Mouse (Mus musculus) embryonic fibroblast, embryonic 13.5 days (primary cell): ENCODE data around the gene Gm7694. TPM values are rescaled to one million over a fixed set of nuclear protein-coding genes. Genes with fewer than 3 reads are reported as not detected.

Source experiments
- H3K27ac ChIP-seq: 2 replicates; pipeline ENCODE4 v1.5.1; 2012; ENCODE audit warnings: low read length, control low read depth, inconsistent platforms; ENCODE audit not compliant: insufficient read depth
- H3K4me1 ChIP-seq: 2 replicates; pipeline ENCODE4 v1.6.1; 2011; ENCODE audit warnings: low read length; ENCODE audit not compliant: control insufficient read depth, insufficient read depth
- H3K4me3 ChIP-seq: 2 replicates; pipeline ENCODE4 v1.5.1; 2011; ENCODE audit warnings: mild to moderate bottlenecking, control low read depth, low read length; ENCODE audit not compliant: insufficient read depth
- CTCF ChIP-seq: IDR thresholded peaks from 2 replicates; pipeline ENCODE4 v1.5.1; 2011; ENCODE audit warnings: mild to moderate bottlenecking, control low read depth, low read length, moderate library complexity, borderline replicate concordance; ENCODE audit not compliant: insufficient read depth
- POLR2A ChIP-seq: IDR thresholded peaks from 2 replicates; pipeline ENCODE4 v1.6.1; 2011; ENCODE audit warnings: low read depth, mild to moderate bottlenecking, control low read depth, low read length, moderate library complexity
- polyA plus RNA-seq: library from polyadenylated mRNA; stranded (reverse); fragments of >200 nt; gene quantifications from 2 replicates; pipeline ENCODE4 v1.2.4, GENCODE M21; 2011; ENCODE audit warnings: low read depth; ENCODE audit not compliant: missing spikeins, insufficient read length

Gene Gm7694
- 0.89 and 1.5 TPM in 2 replicates for polyA plus RNA-seq

DNA sequence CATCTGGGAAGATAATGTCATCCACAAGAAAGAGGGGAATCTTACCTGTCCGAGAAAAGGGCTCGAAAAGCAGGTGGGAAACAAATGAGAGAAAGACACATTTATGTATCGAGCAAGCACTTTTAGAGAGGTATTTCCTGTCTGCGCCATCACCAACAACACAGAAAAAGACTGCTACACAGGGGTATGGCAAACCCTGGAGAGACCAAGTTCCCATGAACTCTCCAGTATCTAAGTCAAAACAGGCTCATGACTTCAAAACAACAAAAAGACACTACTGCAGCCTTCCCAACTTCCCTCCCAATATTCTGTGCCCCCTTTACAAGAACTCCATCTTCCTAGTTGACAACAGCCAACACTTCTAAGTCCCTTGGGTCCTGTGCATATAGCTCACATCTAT lies at the start of gene Gm7694:
Gene Gm7694, minus strand, starts transcription at position 101 of the 400 bp plus-strand sequence.
- Histone ChIP-seq H3K4me1 (no peaks in the 10 kb centered on the region), H3K27ac (no peak within 1 kb of the TSS), H3K4me3 (no peak within 1 kb of the TSS)
- no peak for TF ChIP-seq CTCF
- no peak for TF ChIP-seq POLR2A

DNA sequence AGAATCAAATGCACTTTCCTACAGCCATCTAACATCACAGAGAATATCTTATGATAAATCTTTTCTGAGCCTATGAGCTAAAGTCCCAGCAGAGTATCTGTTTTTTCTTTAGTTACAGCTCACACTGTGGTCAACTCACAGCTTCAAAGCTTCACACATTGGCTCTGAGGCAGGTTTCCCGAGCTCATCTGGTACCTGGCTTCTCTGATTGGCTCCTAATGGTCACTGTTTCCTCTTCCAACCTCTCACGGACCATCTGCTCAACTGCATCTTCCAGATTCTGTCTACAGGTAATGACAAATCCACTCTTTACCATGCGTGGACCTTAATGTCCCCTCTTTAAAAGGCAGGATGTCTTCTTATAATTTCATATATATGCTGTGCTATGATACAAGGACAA lies 47.2 kb upstream of the Gm7694 start:
- H3K27ac ChIP-seq: no peak overlapping the region
- H3K4me1 ChIP-seq: no peaks in the 10 kb centered on the region
- H3K4me3 ChIP-seq: no peak overlapping the region
- TF ChIP-seq CTCF (no peak), POLR2A (no peak)

DNA sequence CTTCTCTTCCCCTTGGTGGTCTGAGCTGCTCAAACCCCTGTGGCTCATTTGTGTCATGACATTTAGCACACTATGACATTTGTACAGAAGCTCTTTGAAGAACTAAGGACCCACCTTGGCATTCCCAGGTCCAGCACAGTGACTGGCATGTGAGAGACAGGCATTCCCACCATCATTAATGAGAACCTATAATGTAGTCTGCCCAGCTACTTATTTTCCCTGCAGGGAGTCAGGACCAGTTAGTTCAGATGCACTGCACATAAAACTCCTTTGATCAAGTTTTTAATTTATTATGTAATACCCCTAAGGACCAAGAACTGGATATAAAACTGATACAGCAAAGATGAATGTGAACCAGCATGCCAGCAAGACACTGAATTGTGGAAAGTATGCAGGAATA lies 44.9 kb upstream of the Gm7694 start:
- TF ChIP-seq POLR2A (no peak), CTCF (no peak)
- Histone ChIP-seq H3K27ac (no peak overlapping the region), H3K4me1 (no peaks in the 10 kb centered on the region), H3K4me3 (no peak overlapping the region)

DNA sequence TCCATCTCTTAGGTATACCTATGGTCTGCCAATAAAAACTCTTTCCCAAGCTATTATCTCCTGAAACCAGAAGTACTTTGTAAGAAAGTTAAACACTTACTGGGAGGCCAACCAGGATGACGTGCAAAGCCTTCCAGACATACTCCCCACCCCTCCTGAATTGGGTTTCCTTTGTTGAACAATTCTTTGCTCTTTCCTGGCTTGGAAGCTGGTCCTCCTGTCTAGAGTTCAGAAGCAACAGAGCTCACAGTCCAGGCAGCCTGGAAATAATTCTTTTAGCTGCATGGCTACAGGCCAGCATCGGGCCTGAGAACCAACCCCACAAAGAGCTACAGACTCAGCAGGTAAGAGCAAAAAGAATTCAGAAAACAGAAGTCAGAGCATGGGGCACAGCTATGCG lies 40.1 kb upstream of the Gm7694 start:
- TF ChIP-seq POLR2A (no peak), CTCF (no peak)
- Histone ChIP-seq H3K4me1 (no peaks in the 10 kb centered on the region), H3K27ac (no peak overlapping the region), H3K4me3 (no peak overlapping the region)

DNA sequence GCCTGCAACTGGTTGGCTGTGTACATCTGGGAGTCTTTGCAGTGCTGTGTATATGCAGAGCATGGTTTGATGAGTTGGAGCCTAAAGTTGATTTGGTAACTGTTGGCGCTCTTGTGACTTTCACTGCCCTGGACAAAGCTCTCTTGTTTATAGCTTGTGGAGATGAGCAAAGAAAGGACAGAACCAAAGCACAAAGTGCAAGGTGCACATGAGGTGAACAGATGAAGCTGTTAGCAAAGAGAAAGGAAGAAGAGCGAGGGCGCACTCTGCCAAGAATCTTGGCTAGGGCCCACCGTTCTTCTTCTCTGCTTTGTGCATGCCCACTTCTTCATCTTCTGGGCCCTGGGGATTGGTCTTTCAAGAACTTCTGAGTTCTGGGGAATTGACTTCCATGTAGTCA lies 37.8 kb upstream of the Gm7694 start:
- H3K4me3 ChIP-seq: no peak overlapping the region
- no peak for TF ChIP-seq CTCF
- no peak for TF ChIP-seq POLR2A
- no peaks in the 10 kb centered on the region for H3K4me1 ChIP-seq
- no peak overlapping the region for H3K27ac ChIP-seq

DNA sequence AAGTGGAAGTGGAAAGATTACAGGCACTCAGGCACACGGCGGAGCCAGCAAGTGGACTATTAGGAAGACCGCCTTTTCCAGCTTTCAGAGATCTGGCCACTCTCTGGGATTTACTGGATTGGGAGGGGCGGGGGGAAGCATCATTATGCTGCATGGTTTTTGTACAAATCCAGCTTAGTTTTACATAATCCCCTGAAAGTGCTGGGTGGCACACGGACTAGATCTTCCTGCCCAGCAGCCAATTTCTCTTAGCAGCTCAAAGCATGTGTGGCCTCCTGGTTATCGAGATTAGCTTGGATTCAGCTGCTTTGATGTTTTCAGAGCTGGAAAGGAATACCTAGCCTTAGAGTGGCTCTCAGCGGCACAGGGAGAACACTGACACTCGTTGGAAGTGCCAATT lies 36.9 kb upstream of the Gm7694 start:
- H3K4me3 ChIP-seq: no peak overlapping the region
- no peak for TF ChIP-seq CTCF
- TF ChIP-seq POLR2A: no peak

DNA sequence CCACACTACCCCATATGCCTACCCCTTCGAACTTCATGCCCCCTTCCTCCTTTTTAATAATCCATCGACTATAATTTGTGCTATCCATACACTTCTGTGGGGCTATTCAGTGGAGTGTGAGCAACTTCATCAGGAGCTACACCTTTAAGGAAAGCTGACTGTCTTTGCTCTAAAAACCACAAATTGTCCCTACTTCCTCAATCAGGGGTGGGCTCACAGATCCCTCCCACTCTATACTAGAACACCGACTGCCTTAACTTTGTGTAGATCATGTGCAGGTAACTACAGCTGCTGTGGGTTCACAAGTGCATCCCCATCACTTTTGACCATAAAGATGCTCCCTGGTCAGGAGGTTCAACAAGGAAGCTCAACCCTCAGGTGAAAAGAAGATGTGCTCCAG lies 33.8 kb upstream of the Gm7694 start:
- Histone ChIP-seq H3K4me3 (no peak overlapping the region), H3K27ac (no peak overlapping the region), H3K4me1 (no peaks in the 10 kb centered on the region)
- TF ChIP-seq CTCF (no peak), POLR2A (no peak)

More for the DNA sequence above, 36.9 kb upstream of the Gm7694 start:
- no peak overlapping the region for H3K27ac ChIP-seq
- H3K4me1 ChIP-seq: no peaks in the 10 kb centered on the region

DNA sequence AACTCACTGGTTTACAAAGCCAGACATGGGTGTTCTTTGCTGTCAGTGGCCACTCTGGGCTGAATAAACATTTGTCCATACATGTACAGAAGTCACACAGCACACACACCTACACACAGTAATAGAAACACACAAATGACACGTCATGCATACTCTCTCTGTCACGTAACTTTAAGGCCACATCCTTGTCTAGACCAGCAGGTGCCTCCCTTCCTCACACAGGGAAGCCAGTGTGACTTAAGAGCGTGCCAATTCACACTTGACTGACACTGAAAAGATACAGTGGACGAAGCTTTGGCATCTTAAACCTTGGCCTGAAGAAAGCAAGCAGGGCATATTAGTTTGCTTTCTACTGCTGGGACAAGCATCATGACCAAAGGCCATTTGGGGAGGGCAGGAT lies 26.6 kb upstream of the Gm7694 start:
- TF ChIP-seq POLR2A: no peak
- H3K27ac ChIP-seq: no peak overlapping the region
- no peaks in the 10 kb centered on the region for H3K4me1 ChIP-seq
- H3K4me3 ChIP-seq: no peak overlapping the region

DNA sequence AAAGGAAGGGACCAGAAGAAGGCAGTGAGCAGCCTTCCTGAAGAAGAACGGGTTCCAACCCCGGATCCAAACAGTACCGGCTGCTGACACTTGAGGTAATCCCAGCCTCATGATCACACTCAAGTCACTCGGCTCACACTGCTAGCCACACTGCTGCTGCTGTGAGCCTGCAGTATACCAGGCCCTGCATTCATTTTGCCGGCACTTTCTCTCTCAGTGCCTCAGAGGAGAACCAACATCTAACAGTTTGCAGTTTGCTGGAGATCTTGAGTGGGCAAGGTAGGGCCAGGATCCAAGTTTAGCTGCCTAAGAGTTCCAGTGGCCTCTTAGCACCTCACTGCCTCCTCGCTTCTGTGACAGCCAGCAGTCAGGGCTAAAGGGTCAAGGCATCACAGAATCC lies 25.8 kb upstream of the Gm7694 start:
- Histone ChIP-seq H3K4me1 (no peaks in the 10 kb centered on the region), H3K27ac (no peak overlapping the region), H3K4me3 (no peak overlapping the region)
- TF ChIP-seq CTCF (no peak), POLR2A (no peak)

DNA sequence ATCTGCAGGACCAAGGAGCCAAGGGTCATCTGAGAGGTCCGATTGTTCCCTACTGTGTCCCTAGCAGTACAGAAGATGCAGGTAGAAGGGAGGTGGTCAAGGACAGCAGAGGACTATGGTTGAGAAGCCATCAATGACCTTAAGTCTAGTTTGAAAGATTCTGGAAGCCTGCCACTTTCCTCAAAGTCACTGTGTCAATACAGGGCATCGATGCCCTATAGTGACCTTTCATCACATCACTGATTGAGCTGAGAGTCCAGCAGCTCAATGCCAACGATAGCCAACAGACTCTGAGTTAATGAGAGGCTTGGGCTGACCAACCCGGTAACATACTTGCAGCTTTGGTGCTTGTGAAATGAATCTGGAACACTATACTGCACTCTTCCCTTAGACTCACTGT lies 19.1 kb upstream of the Gm7694 start:
- H3K27ac ChIP-seq: no peak overlapping the region
- H3K4me3 ChIP-seq: no peak overlapping the region
- H3K4me1 ChIP-seq: no peaks in the 10 kb centered on the region
- TF ChIP-seq POLR2A (no peak), CTCF (no peak)

DNA sequence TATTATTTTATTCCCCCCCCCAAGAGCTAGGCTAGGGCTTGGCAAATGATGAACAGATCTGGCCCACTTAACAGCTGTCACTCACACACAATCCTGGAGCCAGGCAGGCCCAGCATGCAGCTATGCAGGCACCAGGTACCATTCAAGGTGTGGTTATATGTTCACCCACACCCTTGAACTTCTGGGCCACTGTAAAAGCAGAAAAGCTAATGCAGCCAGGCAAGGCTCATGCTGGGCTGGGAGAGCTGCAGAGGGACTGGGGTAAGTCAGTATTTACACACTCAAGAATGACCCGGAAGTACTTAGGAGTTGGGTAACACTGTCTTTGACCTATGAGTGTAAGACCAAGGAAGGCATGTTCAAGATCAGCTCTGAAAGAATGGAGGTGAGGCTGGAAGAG lies 18.2 kb upstream of the Gm7694 start:
- TF ChIP-seq POLR2A (no peak), CTCF (no peak)
- no peak overlapping the region for H3K4me3 ChIP-seq
- no peaks in the 10 kb centered on the region for H3K4me1 ChIP-seq
- H3K27ac ChIP-seq: no peak overlapping the region
